Mouse (Mus musculus) testis, adult 2 months (tissue): ENCODE data around the gene Gm14419. TPM values are rescaled to one million over a fixed set of nuclear protein-coding genes. Genes with fewer than 3 reads are reported as not detected.
"Not testable (repeated sequence)": the region's sequence is repeated elsewhere in the genome, so short reads cannot be mapped to it uniquely, and the experiment has no call there.

Source experiments
- H3K27ac ChIP-seq: fragments of 200-500 bp; 2 replicates; pipeline ENCODE4 v1.5.1; 2012; ENCODE audit warnings: low read depth, low read length; ENCODE audit not compliant: control insufficient read depth, insufficient read depth
- H3K27me3 ChIP-seq: fragments of 200-500 bp; 2 replicates; pipeline ENCODE4 v1.6.1; 2012; ENCODE audit warnings: mild to moderate bottlenecking, low read length, moderate library complexity; ENCODE audit not compliant: control insufficient read depth, insufficient read depth
- H3K36me3 ChIP-seq: fragments of 200-500 bp; 2 replicates; pipeline ENCODE4 v1.6.1; 2012; ENCODE audit warnings: mild to moderate bottlenecking, low read length; ENCODE audit not compliant: control insufficient read depth, insufficient read depth
- H3K4me1 ChIP-seq: fragments of 200-500 bp; 2 replicates; pipeline ENCODE4 v1.6.1; 2012; ENCODE audit warnings: low read length; ENCODE audit not compliant: control insufficient read depth, insufficient read depth
- H3K4me3 ChIP-seq: fragments of 200-500 bp; 2 replicates; pipeline ENCODE4 v1.5.1; 2012; ENCODE audit warnings: low read depth, mild to moderate bottlenecking, low read length, moderate library complexity, mixed read lengths; ENCODE audit not compliant: control insufficient read depth
- polyA plus RNA-seq: library from polyadenylated mRNA; depleted of rRNA; stranded (reverse); fragments of >200 nt; gene quantifications from 2 replicates; pipeline ENCODE4 v1.2.3, GENCODE M21; 2012; rRNA removed

The Gm14419 gene
- polyA plus RNA-seq = 2.9 and 3.7 TPM in 2 replicates

DNA sequence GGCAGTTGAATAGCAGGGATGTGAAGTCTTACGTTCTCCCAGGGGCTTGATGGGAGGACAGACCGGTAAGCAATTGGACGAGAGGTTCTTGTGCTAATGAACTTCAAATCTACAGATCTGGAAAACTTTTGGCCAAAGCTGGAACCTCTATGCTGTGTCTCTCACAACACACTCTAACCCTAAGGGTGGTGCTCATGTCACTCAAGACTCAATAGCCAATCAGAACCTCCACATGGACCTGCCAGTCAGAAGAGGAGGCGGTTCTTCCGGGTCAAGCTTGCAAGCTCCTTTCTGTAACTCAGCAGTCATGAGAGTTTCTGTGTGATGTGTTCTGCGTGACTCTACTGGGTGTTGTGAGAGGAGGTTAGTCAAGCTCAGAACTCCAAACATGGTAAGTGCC lies at the start of gene Gm14419:
Gm14419 (plus strand) TSS at position 301 of the 400 bp plus-strand sequence.
- not testable (repeated sequence) for H3K27ac ChIP-seq, H3K4me3 ChIP-seq, H3K4me1 ChIP-seq, H3K27me3 ChIP-seq, H3K36me3 ChIP-seq

Other genes starting within 250 kb of the Gm14419 start
- gene Gm14295, start 202.3 kb upstream of the Gm14419 start, polyA plus RNA-seq = 3.2 and 4.2 TPM in 2 replicates
- gene Gm14408, start 169.8 kb upstream of the Gm14419 start, polyA plus RNA-seq = not detected in 2 replicates
- gene Gm14296, start 73.1 kb upstream of the Gm14419 start, polyA plus RNA-seq = 0.37 and 0.38 TPM in 2 replicates
- gene Gm14401, start 73.4 kb downstream of the Gm14419 start, polyA plus RNA-seq = not detected in 2 replicates
- gene Gm14410, start 205.5 kb downstream of the Gm14419 start, polyA plus RNA-seq = 1.1 TPM in 2 replicates